Mouse (Mus musculus): ENCODE results near the gene Rexo5.
A peak's percentile ranks its signal among the peaks of the same experiment; 100 is the strongest.

Rexo5 gene

GRCm38 (mm10) chr7:119841820-119842449, 48.1 kb downstream of the Rexo5 start:
- DNase-seq (ENCODE audit: low spot score in 2 of 2): no peak

- no peak for DNase-seq (ENCODE audit: low spot score in 2 of 2)
These were observed 51.7 kb downstream of the Rexo5 start for GRCm38 (mm10) chr7:119845541-119845940.

GRCm38 (mm10) chr7:119847396-119847795, 53.6 kb downstream of the Rexo5 start:
- no peak for DNase-seq (ENCODE audit: low spot score in 2 of 2)

- peak; percentile 14 to 64 for DNase-seq (ENCODE audit: low spot score in 2 of 2)
These were observed 55.3 kb downstream of the Rexo5 start for GRCm38 (mm10) chr7:119849096-119849495.

- no peak for DNase-seq (ENCODE audit: low spot score in 2 of 2)
These were observed 56.9 kb downstream of the Rexo5 start for GRCm38 (mm10) chr7:119850737-119851136.

GRCm38 (mm10) chr7:119852494-119852893, 58.7 kb downstream of the Rexo5 start:
- DNase-seq (ENCODE audit: low spot score in 2 of 2): no peak

- DNase-seq (ENCODE audit: low spot score in 2 of 2): no peak
These were observed 59.4 kb downstream of the Rexo5 start for GRCm38 (mm10) chr7:119853186-119853585.

- DNase-seq (ENCODE audit: low spot score in 2 of 2): no peak
These were observed 60.6 kb downstream of the Rexo5 start for GRCm38 (mm10) chr7:119854362-119854761.

GRCm38 (mm10) chr7:119855031-119855430, 61.2 kb downstream of the Rexo5 start:
- DNase-seq (ENCODE audit: low spot score in 2 of 2): no peak

- peak in 1 of 2 experiments; percentile 12 for DNase-seq (ENCODE audit: low spot score in 2 of 2)
These were observed 65.7 kb downstream of the Rexo5 start for GRCm38 (mm10) chr7:119859476-119859875.

- no peak for DNase-seq (ENCODE audit: low spot score in 2 of 2)
These were observed 66.3 kb downstream of the Rexo5 start for GRCm38 (mm10) chr7:119860116-119860515.

- no peak for DNase-seq (ENCODE audit: low spot score in 2 of 2)
These were observed 66.7 kb downstream of the Rexo5 start for GRCm38 (mm10) chr7:119860554-119860953.

GRCm38 (mm10) chr7:119860971-119861334, 67.1 kb downstream of the Rexo5 start:
- no peak for DNase-seq (ENCODE audit: low spot score in 2 of 2)

GRCm38 (mm10) chr7:119861335-119862091, 67.7 kb downstream of the Rexo5 start:
- peak; percentile 19 to 28 for DNase-seq (ENCODE audit: low spot score in 2 of 2)

- DNase-seq (ENCODE audit: low spot score in 2 of 2): no peak
These were observed 68.4 kb downstream of the Rexo5 start for GRCm38 (mm10) chr7:119862167-119862566.

GRCm38 (mm10) chr7:119864500-119864899, 70.7 kb downstream of the Rexo5 start:
- DNase-seq (ENCODE audit: low spot score in 2 of 2): no peak

GRCm38 (mm10) chr7:119866136-119866535, 72.3 kb downstream of the Rexo5 start:
- no peak for DNase-seq (ENCODE audit: low spot score in 2 of 2)

GRCm38 (mm10) chr7:119872204-119872603, 78.4 kb downstream of the Rexo5 start:
- no peak for DNase-seq (ENCODE audit: low spot score in 2 of 2)

- no peak for DNase-seq (ENCODE audit: low spot score in 2 of 2)
These were observed 79.2 kb downstream of the Rexo5 start for GRCm38 (mm10) chr7:119873050-119873449.

- peak in 1 of 2 experiments; percentile 37 for DNase-seq (ENCODE audit: low spot score in 2 of 2)
These were observed 82.1 kb downstream of the Rexo5 start for GRCm38 (mm10) chr7:119875776-119876440.

GRCm38 (mm10) chr7:119879171-119879570, 85.4 kb downstream of the Rexo5 start:
- DNase-seq (ENCODE audit: low spot score in 2 of 2): no peak

GRCm38 (mm10) chr7:119880345-119880744, 86.5 kb downstream of the Rexo5 start:
- no peak for DNase-seq (ENCODE audit: low spot score in 2 of 2)

- no peak for DNase-seq (ENCODE audit: low spot score in 2 of 2)
These were observed 87.4 kb downstream of the Rexo5 start for GRCm38 (mm10) chr7:119881229-119881628.
